Mouse (Mus musculus): ENCODE results near the gene Gje1. TPM values are rescaled to one million over a fixed set of nuclear protein-coding genes. Genes with fewer than 3 reads are reported as not detected.

The Gje1 gene
- not detected in 2 replicates for polyA plus RNA-seq (2015; fragmentation: Nextera tagmentation; extraction: Ambion mirVana)

DNA sequence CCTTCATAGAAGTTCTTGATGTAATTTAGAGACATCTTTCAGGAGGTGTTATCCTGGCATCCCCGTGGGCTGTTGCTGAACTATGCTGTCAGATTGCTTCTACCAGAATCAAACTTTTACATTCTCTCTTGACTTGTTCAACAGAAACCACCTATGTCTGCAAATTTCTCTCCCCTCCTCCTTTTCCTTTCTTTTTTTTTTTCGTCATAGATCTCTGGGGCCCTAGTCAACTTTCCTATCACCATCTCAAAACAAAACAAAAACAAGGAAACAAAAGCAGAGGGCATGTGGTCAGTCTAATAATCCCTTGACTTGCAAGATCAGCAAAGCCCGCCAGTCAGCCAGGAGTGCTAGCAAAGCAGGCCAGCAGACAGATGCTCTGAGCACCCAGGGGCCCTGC, at the start of gene Gje1:
Gje1 (minus strand) TSS at position 101 of the 400 bp plus-strand sequence.
- Histone ChIP-seq H3K36me3 (no peaks in the 10 kb centered on the region), H3K4me2 (no peak within 1 kb of the TSS), H3K9ac (no peak within 1 kb of the TSS), H3K27ac (no peak within 1 kb of the TSS), H3K9me3 (no peaks in the 10 kb centered on the region), H3K4me3 (no peak within 1 kb of the TSS), H3K27me3 (no peaks in the 10 kb centered on the region), H3K4me1 (no peaks in the 10 kb centered on the region)
- no peak for ATAC-seq (ENCODE audit: insufficient number of reproducible peaks, low FRiP score, low TSS enrichment, low read depth)
- WGBS, result 60% methylated on average over 3 of the region's 3 CpGs

GRCm38 (mm10) chr10:14760618-14761017, 42.6 kb upstream of the Gje1 start:
- H3K27me3 ChIP-seq, result peaks cover 12% of the 10 kb centered on the region
- H3K4me3 ChIP-seq, result peak overlapping the region; percentile 38
- H3K36me3 ChIP-seq, result no peaks in the 10 kb centered on the region
- H3K9ac ChIP-seq, result no peak overlapping the region
- no peak overlapping the region for H3K27ac ChIP-seq
- no peaks in the 10 kb centered on the region for H3K9me3 ChIP-seq
- ATAC-seq (ENCODE audit: insufficient number of reproducible peaks, low FRiP score, low TSS enrichment, low read depth), result no peak
- 22% methylated on average over 8 of the region's 8 CpGs for WGBS
- H3K4me1 ChIP-seq, result peaks cover 10% of the 10 kb centered on the region
- peak overlapping the region; percentile 67 for H3K4me2 ChIP-seq

GRCm38 (mm10) chr10:14759665-14760558, 41.9 kb upstream of the Gje1 start:
- WGBS, result 2% methylated on average over 35 of the region's 35 CpGs
- Histone ChIP-seq H3K9ac (no peak overlapping the region), H3K4me1 (peaks cover 10% of the 10 kb centered on the region), H3K27me3 (peaks cover 12% of the 10 kb centered on the region), H3K4me3 (peak overlapping the region; percentile 38), H3K4me2 (peak overlapping the region; percentile 67), H3K36me3 (no peaks in the 10 kb centered on the region), H3K9me3 (no peaks in the 10 kb centered on the region), H3K27ac (no peak overlapping the region)
- ATAC-seq (ENCODE audit: insufficient number of reproducible peaks, low FRiP score, low TSS enrichment, low read depth), result no peak

DNA sequence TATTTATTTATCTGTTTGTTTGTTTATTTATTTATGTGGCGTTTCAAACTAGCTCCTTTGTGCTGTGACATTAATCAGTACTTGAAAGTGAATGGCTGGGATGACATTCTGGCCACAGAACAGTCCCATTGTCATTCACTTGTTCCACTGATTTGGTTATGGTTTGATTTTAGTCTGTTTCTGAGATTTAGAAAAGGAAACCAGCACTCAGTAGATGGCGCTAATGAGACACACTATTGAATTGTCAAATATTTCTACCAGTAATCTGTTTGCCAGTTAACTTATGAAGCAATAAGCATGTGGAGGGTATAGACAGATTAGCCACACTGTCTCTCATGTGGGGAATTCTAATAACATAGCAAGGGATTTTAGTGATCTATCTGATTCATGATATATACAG, 16.3 kb upstream of the Gje1 start:
- 7% methylated on average over 2 of the region's 2 CpGs for WGBS
- ATAC-seq (ENCODE audit: insufficient number of reproducible peaks, low FRiP score, low TSS enrichment, low read depth), result no peak
- no peak overlapping the region for H3K27ac ChIP-seq

DNA sequence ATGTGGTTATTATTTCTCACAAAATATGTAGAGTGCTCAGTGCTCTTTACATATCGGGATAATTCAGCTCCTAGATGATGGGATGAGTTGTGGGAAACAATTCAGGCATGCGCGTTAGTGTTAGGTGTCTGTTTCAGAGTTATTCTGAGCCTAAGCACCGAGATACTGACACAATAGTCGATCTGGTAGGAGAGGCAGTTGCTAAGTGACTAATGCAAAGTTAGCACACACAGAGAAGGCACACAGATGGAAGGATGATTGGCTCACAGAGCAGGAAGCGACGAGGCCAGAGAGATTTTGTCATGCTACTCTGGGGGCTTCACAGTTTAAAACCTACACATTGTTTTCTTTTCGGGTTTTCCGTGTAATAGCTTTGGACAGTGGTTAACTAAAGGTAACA, 7.7 kb upstream of the Gje1 start:
- Histone ChIP-seq H3K36me3 (no peaks in the 10 kb centered on the region), H3K4me3 (no peak overlapping the region), H3K4me1 (no peaks in the 10 kb centered on the region), H3K9me3 (no peaks in the 10 kb centered on the region), H3K27ac (no peak overlapping the region), H3K27me3 (no peaks in the 10 kb centered on the region), H3K9ac (no peak overlapping the region), H3K4me2 (no peak overlapping the region)
- no peak for ATAC-seq (ENCODE audit: insufficient number of reproducible peaks, low FRiP score, low TSS enrichment, low read depth)
- 74% methylated on average over 9 of the region's 9 CpGs for WGBS

More for the DNA sequence above, 16.3 kb upstream of the Gje1 start:
- no peak overlapping the region for H3K4me3 ChIP-seq
- no peaks in the 10 kb centered on the region for H3K4me1 ChIP-seq
- H3K27me3 ChIP-seq, result no peaks in the 10 kb centered on the region
- H3K36me3 ChIP-seq, result no peaks in the 10 kb centered on the region
- H3K9ac ChIP-seq, result no peak overlapping the region
- H3K4me2 ChIP-seq, result no peak overlapping the region
- H3K9me3 ChIP-seq, result no peaks in the 10 kb centered on the region

DNA sequence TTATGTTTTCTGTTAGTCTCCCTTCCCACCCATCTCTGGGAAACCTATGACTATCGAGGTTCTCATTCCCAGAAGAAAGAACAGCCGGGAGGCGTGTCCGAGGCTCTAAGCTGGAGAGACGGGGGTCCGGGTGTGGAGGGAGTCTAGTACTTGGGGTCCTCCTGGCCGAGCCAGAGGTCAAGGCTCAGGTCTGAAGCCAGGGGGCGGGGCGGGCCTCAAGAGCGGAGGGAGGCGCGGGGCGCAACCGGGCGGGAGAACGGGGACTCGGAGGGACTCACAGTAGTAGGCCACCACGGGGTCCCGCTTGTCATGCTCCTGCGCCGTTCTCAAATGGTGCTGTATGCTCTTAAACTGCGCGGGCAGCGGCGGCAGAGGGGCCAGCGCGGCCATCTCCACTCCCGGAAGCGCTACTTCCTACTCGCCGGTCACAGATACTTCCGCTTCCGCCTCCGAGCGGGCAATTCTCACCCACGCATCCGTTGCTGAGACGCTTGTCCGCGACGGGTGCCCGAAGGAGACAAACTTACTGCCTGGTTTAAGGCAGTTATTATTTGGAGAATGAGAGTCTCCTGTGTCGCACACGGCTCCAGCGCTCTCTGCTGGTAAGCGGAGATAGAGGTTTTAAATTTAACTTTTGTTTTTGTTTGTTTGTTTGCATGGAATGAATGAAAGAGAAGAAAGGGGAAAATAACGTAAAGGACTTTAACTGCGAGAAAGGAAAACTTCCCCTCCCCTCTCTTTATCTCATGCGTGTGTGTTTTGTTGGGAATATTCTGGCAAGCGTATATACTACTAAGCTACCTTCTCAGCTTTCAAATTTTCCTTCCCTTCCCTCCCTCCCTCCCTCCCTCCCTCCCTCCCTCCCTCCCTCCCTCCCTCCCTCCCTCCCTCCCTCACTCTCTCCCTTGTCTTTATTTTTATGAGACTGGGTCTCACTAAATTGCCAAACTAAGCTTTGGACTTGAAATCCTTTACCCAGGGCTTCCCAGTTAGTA, 12.6 kb downstream of the Gje1 start, which contains the start of the genes Vta1 and Nmbr:
Vta1 (minus strand) TSS at position 489 of the 995 bp plus-strand sequence.
Nmbr (plus strand) TSS at position 520 of the 995 bp plus-strand sequence.
- peak within 1 kb of the TSS; percentile 94 for H3K4me3 ChIP-seq
- peak; percentile 92 for ATAC-seq (ENCODE audit: insufficient number of reproducible peaks, low FRiP score, low TSS enrichment, low read depth)
- H3K27me3 ChIP-seq, result no peaks in the 10 kb centered on the region
- peak within 1 kb of the TSS; percentile 74 for H3K27ac ChIP-seq
- WGBS, result under 1% methylated on average over 46 of the region's 50 CpGs
- peak within 1 kb of the TSS; percentile 77 for H3K9ac ChIP-seq
- peaks cover 13% of the 10 kb centered on the region; the same call in 1 of the 2 replicates for H3K4me1 ChIP-seq
- no peaks in the 10 kb centered on the region for H3K9me3 ChIP-seq
- peak within 1 kb of the TSS; percentile 50 for H3K4me2 ChIP-seq
- no peaks in the 10 kb centered on the region for H3K36me3 ChIP-seq

GRCm38 (mm10) chr10:14703830-14704420, 14.1 kb downstream of the Gje1 start:
- H3K4me1 ChIP-seq, result peaks cover 13% of the 10 kb centered on the region; the same call in 1 of the 2 replicates
- H3K9ac ChIP-seq, result no peak overlapping the region
- H3K27me3 ChIP-seq, result no peaks in the 10 kb centered on the region
- peak overlapping the region; percentile 94; the same call in 1 of the 2 replicates for H3K4me3 ChIP-seq
- no peaks in the 10 kb centered on the region for H3K36me3 ChIP-seq
- WGBS, result 71% methylated on average over 4 of the region's 4 CpGs
- no peak for ATAC-seq (ENCODE audit: insufficient number of reproducible peaks, low FRiP score, low TSS enrichment, low read depth)
- no peaks in the 10 kb centered on the region for H3K9me3 ChIP-seq
- H3K27ac ChIP-seq, result no peak overlapping the region
- peak overlapping the region; percentile 50 for H3K4me2 ChIP-seq

- Histone ChIP-seq H3K4me1 (peaks cover 13% of the 10 kb centered on the region; the same call in 1 of the 2 replicates), H3K36me3 (no peaks in the 10 kb centered on the region), H3K27ac (no peak overlapping the region), H3K9ac (no peak overlapping the region), H3K9me3 (no peaks in the 10 kb centered on the region), H3K4me3 (no peak overlapping the region), H3K4me2 (no peak overlapping the region), H3K27me3 (no peaks in the 10 kb centered on the region)
- no peak for ATAC-seq (ENCODE audit: insufficient number of reproducible peaks, low FRiP score, low TSS enrichment, low read depth)
- 78% methylated on average over 1 of the region's 1 CpGs for WGBS
Measured at GRCm38 (mm10) chr10:14703239-14703638, 14.8 kb downstream of the Gje1 start.

DNA sequence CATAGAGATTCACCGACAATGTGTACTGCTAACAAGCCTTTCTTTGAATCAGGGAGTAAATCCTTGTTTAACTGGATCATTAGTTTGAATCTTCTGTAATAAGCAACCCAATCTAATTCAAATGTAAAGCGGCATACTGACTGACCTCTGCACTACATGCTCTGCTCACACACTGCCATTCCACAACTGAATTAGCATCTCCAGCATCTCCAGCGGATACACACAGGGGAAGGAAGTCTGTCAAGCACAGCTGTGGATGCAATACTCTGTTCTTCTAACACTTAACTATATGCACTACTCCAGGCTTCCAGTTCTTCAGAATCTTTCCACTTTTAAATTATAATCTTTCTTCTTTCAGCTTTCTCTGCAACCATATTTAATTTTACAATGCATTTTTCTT, 27.7 kb downstream of the Gje1 start:
- no peak overlapping the region for H3K4me3 ChIP-seq
- no peaks in the 10 kb centered on the region for H3K4me1 ChIP-seq
- no peaks in the 10 kb centered on the region for H3K9me3 ChIP-seq
- no peak overlapping the region for H3K27ac ChIP-seq
- H3K27me3 ChIP-seq, result no peaks in the 10 kb centered on the region
- no peak overlapping the region for H3K9ac ChIP-seq
- WGBS, result 85% methylated on average over 3 of the region's 3 CpGs
- H3K36me3 ChIP-seq, result peaks cover 11% of the 10 kb centered on the region
- no peak for ATAC-seq (ENCODE audit: insufficient number of reproducible peaks, low FRiP score, low TSS enrichment, low read depth)
- no peak overlapping the region for H3K4me2 ChIP-seq

- 80% methylated on average over 6 of the region's 6 CpGs for WGBS
- H3K4me2 ChIP-seq, result no peak overlapping the region
- H3K4me3 ChIP-seq, result no peak overlapping the region
- no peaks in the 10 kb centered on the region for H3K4me1 ChIP-seq
- no peaks in the 10 kb centered on the region for H3K27me3 ChIP-seq
- no peak for ATAC-seq (ENCODE audit: insufficient number of reproducible peaks, low FRiP score, low TSS enrichment, low read depth)
- no peak overlapping the region for H3K9ac ChIP-seq
- no peaks in the 10 kb centered on the region for H3K9me3 ChIP-seq
- no peak overlapping the region for H3K27ac ChIP-seq
- H3K36me3 ChIP-seq, result peaks cover 11% of the 10 kb centered on the region
Measured at GRCm38 (mm10) chr10:14688785-14689442, 29.1 kb downstream of the Gje1 start.

DNA sequence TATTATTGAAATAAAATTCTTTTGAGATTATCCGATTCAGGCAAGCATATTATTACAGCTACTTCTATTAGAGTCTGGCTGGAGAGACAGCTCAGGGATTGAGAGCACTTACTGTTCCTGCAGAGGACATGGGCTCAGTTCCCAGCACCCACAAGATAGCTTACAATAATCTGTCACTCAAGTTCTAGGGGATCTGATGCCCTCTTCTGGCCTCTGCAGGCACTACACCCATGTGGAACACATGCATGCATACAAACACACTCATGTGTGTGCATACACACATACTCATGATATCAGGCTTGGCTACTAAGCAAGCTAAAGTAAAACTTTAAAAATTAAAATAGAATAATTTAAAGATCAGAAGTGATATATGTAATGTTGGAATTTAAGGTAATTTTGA, 32.4 kb downstream of the Gje1 start:
- no peak for ATAC-seq (ENCODE audit: insufficient number of reproducible peaks, low FRiP score, low TSS enrichment, low read depth)
- Histone ChIP-seq H3K4me2 (no peak overlapping the region), H3K9me3 (no peaks in the 10 kb centered on the region), H3K4me3 (no peak overlapping the region), H3K9ac (no peak overlapping the region), H3K27ac (no peak overlapping the region), H3K27me3 (no peaks in the 10 kb centered on the region), H3K36me3 (peaks cover 11% of the 10 kb centered on the region), H3K4me1 (no peaks in the 10 kb centered on the region)
- 92% methylated on average over 1 of the region's 1 CpGs for WGBS

Data from limb, embryonic 15.5 days (tissue).